Mouse (Mus musculus) cerebellum, postnatal 36 days (tissue): ENCODE measurements around the gene Ube2h.
"Not testable (repeated sequence)": the region's sequence is repeated elsewhere in the genome, so short reads cannot be mapped to it uniquely, and the experiment has no call there.

Experiments used
- DNase-seq, 2 experiments: peaks; one replicate each; pipeline ENCODE4 v3.0.0; 2021 to 2022; ENCODE audit warnings: mixed read lengths in 2 of 2

Ube2h gene

GRCm38 (mm10) chr6:30304399-30304917 lies at the start of gene Ube2h:
Gene Ube2h (minus strand): TSS chr6:30304539.
- peak; percentile 100 for DNase-seq

- no peak for DNase-seq
Measured at GRCm38 (mm10) chr6:30353661-30354060, 49.3 kb upstream of the Ube2h start.

- DNase-seq, result no peak
Measured at GRCm38 (mm10) chr6:30352762-30353161, 48.4 kb upstream of the Ube2h start.

GRCm38 (mm10) chr6:30351290-30351689 lies 47.0 kb upstream of the Ube2h start:
- DNase-seq, result no peak

- DNase-seq, result no peak
Measured at GRCm38 (mm10) chr6:30347288-30347801, 43.0 kb upstream of the Ube2h start.

GRCm38 (mm10) chr6:30346737-30347136 lies 42.4 kb upstream of the Ube2h start:
- DNase-seq, result no peak

GRCm38 (mm10) chr6:30344032-30344431 lies 39.7 kb upstream of the Ube2h start:
- no peak for DNase-seq

- no peak for DNase-seq
Measured at GRCm38 (mm10) chr6:30340231-30340873, 36.0 kb upstream of the Ube2h start.

DNA sequence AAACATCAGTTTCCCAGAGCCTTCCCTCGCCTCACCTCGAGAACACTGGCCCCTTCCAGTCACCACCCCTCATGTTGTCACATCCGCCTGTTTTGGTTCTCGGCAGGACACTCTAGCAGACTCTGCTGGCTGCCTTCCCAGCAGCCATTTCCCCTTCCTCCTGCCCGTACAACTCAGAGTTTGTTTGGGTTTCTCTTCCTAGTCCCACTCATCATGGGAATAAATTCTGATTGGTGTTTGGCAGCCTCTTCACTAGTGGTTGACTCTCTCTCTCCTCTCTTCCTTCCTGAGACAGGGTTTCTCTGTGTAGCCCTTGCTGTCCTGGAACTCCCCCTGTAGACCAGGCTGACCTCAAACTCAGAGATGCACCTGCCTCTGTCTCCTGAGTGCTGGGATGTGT lies 32.6 kb upstream of the Ube2h start:
- peak in 1 of 2 experiments; percentile 13 for DNase-seq

DNA sequence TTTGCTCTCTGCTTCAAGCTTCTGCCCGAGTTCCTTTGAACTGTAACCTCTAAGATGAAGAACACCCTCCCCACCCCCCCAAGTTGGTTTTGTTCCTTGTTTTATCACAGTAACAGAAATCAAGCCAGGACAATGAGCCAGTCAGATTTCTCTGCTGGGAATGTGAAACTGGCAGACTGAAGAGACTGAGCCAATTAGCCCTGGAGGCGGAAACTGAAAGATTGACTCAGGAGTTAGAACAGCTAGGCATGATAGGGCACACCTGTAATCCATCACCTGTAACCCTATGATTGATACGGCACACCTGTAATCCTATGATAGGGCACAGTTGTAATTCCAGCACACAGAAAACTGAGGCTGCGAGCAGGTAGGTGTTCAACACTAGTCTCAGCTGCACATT lies 27.9 kb upstream of the Ube2h start:
- DNase-seq, result no peak

DNA sequence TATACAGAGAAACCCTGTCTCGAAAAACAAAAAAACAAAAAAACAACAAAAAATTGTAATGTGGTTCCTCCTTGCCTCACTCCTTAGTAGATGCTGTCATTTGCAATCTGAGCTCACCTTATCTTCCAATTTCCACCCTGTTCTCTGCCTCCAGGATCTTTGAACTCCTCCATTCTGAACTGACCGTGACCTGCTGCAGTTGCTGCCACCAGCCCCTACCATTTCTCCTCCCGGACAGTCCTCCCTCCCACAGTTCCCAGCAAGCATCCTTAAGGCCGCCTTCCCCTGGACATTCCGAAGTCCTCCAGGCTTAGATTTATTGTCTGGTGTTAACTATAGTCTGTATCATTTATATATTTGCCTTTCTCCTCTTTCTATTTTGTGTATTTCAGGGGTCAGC lies 26.4 kb upstream of the Ube2h start:
- no peak for DNase-seq

- DNase-seq, result no peak
Measured at GRCm38 (mm10) chr6:30325932-30326501, 21.7 kb upstream of the Ube2h start.

DNA sequence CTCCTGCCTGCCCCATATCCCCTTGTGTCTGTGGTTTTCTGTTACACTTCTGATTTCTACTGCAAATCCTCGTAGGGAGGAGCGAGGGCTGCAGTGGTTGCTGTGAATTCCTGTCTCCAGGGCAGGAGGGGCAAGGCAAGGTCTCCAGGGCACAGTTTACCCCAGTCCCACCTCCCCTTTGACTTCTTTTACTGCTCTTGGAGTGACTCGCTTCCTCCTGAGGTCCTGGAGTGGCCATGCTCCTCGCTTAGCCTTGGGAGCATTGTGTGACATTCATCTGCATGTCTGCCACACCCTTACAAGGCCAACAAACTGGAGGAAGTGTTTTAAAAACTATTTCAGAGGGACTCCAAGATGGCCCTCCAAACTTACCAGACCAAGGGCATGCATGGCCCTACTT lies 16.7 kb upstream of the Ube2h start:
- no peak for DNase-seq

- no peak for DNase-seq
Measured at GRCm38 (mm10) chr6:30319216-30319615, 14.9 kb upstream of the Ube2h start.

DNA sequence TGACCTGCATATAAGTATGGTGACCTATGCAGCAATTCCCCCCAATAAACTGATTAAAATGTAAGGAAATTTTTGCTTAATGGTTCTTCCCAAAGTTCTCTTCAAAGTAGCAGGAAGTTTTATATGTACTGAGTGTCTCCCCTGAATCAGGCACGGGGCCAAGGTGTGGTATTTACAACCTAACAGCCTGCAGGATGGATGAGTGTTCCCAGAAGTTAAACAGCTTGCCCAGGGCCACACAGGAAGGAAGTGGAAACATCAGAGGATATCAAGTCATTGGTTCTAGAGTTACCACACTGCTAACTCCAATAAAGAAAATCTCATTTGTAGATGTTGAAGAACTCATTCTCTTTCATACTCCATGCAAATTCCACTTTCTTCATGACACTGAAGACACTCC lies 7.7 kb upstream of the Ube2h start:
- DNase-seq, result no peak

DNA sequence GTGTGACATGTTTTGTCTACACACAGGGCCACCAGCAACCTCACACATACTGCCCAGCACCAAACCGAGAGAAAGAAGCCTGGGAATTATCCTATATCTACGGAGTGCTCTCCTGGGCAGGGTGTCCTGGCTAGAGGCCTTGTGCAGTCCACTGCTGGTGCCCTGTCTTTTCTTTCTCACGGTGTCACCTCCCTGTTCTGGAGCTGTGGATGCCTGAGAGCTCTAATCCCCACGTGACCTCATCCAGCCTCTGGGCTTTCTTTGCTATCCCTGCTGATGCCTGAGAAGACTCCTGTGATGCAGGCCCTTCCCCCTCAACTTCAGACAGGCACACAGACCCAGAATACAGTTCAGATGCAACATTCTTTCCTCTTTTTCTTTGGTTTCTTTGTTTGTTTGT lies 4.4 kb upstream of the Ube2h start:
- DNase-seq, result no peak

DNA sequence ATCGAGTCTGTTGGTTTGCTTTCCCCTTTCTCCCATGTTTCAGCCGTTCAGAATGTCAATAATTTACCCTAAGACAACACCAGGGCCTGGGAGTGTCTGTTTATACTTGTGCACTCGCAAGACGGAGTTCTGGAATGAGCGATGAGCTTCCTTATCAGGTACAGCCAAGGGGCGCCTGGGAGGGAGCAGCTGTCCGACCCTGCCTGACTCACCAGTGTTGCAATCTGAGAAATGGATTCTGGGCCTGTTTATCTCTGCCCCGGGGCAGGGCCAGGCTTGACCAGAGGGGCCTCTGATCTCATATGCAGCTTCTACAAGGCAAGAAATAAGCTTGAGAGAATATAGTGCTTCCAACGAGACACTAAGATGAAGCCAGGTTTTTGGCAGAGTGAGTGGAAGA lies 3.4 kb upstream of the Ube2h start:
- no peak for DNase-seq

DNA sequence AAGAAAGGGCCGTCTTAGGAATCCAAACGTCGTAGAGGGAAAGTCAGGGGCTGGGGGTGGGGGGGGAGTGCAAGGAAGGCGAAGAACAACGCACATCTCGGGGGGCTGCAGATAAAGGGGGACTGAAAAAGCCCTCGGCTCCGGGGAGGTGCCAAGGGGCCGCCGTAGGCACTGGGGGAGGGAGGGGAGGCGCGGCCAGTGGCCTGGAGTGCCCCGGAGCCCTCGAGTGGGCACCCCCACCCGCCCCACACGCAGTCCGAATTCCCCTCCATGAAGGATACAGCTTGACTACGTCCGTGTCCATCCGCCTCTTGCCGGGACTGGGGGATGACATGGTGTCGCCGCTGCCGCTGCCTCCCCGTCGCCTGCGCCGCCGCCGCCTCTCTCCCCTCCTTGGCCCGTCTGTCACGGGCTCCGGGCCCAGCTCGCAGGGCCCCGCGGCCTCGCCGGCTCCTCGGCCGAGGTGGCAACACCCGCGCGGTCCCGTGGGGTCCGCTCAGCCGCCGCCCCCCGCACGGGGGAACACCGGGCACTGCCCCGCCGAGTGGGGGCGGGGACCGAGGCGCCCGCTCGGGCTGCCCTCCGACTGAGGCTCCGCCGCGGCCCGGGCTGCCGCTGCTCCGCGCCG lies 454 bp downstream of the Ube2h start:
- DNase-seq, result not testable (repeated sequence)

DNA sequence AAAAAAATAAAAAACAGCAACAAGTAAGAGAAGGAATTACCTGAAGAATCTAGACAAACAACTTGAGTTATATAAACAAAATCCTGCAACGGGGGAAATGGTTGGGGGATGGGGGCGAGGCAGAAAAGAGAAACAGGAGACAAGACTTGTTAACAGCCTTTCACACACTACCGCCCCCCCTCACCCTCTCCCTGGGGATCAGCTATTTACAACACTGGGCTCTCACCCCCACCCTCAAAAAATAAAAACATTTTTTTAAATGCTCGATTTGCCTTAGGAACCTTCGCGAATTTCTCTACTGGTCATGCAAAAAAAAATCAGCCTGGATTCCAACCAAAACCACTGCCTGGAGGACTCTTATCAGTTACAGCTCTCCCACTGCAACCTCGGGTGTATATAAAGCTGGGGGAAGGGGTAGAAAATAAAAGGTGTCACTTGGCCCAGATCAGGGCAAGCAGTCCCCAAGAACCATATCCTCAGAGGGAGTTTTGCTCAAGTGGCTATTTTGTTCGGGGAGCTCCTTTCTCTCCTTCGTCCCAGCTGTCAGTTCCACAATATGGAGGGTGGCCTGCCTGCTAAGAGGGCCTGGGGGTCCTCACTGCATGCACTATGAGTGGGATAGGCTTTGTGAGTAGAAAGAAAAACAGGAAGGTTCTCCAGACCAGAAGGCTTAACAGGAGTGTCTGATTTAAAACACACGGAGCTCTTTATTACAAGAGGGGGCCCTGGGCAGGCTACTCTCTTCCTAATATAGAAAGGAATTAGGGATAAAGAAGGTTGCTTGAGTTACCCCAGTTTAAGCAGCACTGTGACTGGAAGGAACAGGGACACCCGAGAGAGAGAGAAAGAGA lies 1.3 kb downstream of the Ube2h start:
- peak; percentile 15 to 18 for DNase-seq

DNA sequence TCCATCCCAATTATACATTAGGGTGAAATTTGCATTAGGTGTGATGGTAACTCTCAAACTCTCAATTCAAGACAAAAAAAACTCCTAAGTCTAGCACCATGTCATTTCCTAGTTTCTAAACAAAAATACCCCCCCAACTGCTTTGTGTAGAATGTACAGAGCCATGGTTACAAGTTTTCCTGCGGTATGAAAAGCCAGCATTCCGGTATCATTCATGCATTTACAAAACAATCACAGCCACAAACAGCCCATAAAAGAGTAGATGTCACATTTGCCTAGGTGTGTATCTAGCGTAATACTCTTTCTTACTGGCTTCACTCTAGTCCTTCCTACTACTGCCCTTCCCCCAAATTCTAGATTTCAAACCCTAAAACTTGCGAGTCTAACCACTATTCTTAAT lies 2.2 kb downstream of the Ube2h start:
- no peak for DNase-seq

DNA sequence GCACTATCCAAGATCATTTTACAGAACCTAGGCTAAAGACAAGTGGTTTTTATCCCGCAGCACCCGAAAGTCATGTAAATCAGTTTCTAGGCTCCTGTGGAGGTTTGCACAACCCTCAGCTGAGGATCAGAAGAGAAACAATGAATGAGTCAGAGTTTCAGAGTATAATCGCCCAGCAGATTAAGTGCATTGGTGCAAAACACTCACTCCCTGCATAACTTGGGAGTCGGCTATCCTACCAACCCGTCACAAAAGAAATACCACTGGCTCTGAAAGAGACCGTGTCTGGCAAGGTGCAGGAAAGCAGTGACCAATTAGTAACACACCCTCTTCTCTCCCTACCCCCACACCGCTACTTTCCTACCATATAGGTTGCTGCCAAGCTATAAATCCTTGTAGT lies 3.4 kb downstream of the Ube2h start:
- peak in 1 of 2 experiments; percentile 22 for DNase-seq

GRCm38 (mm10) chr6:30300372-30300771 lies 4.0 kb downstream of the Ube2h start:
- DNase-seq, result peak; percentile 71 to 73

GRCm38 (mm10) chr6:30299683-30300082 lies 4.7 kb downstream of the Ube2h start:
- DNase-seq, result no peak
